Mouse (Mus musculus) bone marrow, adult 2 months (tissue): ENCODE measurements around the gene Ppdpf.

Experiments
- CTCF ChIP-seq: fragments of 200-500 bp; IDR thresholded peaks from 2 replicates; pipeline ENCODE4 v1.5.1; 2011; ENCODE audit warnings: low read length, control low read depth; ENCODE audit not compliant: control insufficient read depth, insufficient read depth
- POLR2A ChIP-seq: fragments of 200-500 bp; IDR thresholded peaks from 2 replicates; pipeline ENCODE4 v1.6.1; 2011; ENCODE audit warnings: low read depth, mild to moderate bottlenecking, control low read depth, low read length, borderline replicate concordance; ENCODE audit not compliant: control insufficient read depth

GRCm38 (mm10) chr2:181224994-181225393 lies 37.9 kb downstream of the Ppdpf start:
- TF ChIP-seq CTCF (no peak), POLR2A (no peak)
